Mouse (Mus musculus): Measurements from ENCODE around the gene Serp1. TPM values are rescaled to one million over a fixed set of nuclear protein-coding genes. Genes with fewer than 3 reads are reported as not detected.

Serp1 gene
- polyA plus RNA-seq, 1 experiment from 2014 or later, result 148 TPM

Other genes with a start within 250 kb of the Serp1 start
- gene Tsc22d2, start 111.2 kb downstream of the Serp1 start, polyA plus RNA-seq (2014; fragmentation: Nextera tagmentation; extraction: Ambion mirVana), result 12.1 and 13.6 TPM in 2 replicates
- gene Eif2a, start 71 bp downstream of the Serp1 start, polyA plus RNA-seq (2014; fragmentation: Nextera tagmentation; extraction: Ambion mirVana), result 57.4 and 67.3 TPM in 2 replicates
- gene Selenot, start 50.7 kb upstream of the Serp1 start, polyA plus RNA-seq (2014; fragmentation: Nextera tagmentation; extraction: Ambion mirVana), result 25.6 and 28.1 TPM in 2 replicates
- not detected in 2 replicates for gene Erich6, start 111.3 kb upstream of the Serp1 start, polyA plus RNA-seq (2014; fragmentation: Nextera tagmentation; extraction: Ambion mirVana)
- 4.9 and 6.4 TPM in 2 replicates for gene Siah2, start 166.5 kb upstream of the Serp1 start, polyA plus RNA-seq (2014; fragmentation: Nextera tagmentation; extraction: Ambion mirVana)